Mouse (Mus musculus) erythroblast, embryonic 14.5 days (primary cell): ENCODE measurements around the gene Zfp219.

Experiments
- GATA1 ChIP-seq: IDR thresholded peaks from 2 replicates; pipeline ENCODE4 v1.6.1; 2012; ENCODE audit warnings: low read length, inconsistent platforms, mixed read lengths
- TAL1 ChIP-seq: IDR thresholded peaks from 3 replicates; pipeline ENCODE4 v1.6.1; 2012; ENCODE audit warnings: low read length, inconsistent platforms, mixed read lengths

GRCm38 (mm10) chr14:52060800-52061199, 40.3 kb upstream of the Zfp219 start:
- TF ChIP-seq GATA1 (no peak), TAL1 (no peak)
